Mouse (Mus musculus) E14TG2a.4 (cell line): ENCODE data around the gene Gmip.

ENCODE experiments used
- CTCF ChIP-seq: conservative IDR thresholded peaks from 2 replicates; pipeline ENCODE4 v1.5.1; 2014; ENCODE audit warnings: low read length
- NANOG ChIP-seq: IDR thresholded peaks from 2 replicates; pipeline ENCODE4 v1.6.1; 2014; ENCODE audit warnings: borderline replicate concordance, low read length, mixed read lengths
- POU5F1 ChIP-seq: IDR thresholded peaks from 2 replicates; pipeline ENCODE4 v1.6.1; 2014; ENCODE audit warnings: low read length, borderline replicate concordance

DNA sequence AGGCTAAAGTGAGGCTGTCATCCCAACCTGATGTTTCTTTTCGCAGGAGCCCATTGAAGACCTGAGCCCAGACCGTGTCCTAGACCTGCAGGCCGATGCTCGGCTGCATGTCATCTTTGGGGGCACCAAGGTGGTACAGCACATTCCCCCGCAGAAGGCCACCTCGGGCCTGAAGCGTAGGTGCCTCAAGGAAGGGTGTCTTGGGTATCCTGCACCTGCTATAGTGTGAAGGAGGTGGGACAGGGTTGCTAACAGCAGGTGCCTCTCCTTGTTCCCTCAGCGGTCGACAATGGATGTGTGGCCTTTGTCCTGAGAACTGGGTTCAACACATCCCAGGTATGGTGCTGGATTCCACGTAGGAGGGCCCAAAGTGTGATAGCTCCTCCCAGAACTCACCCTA, 10.8 kb upstream of the Gmip start:
- TF ChIP-seq CTCF (no peak), NANOG (no peak), POU5F1 (no peak)
